Mouse (Mus musculus) central nervous system, embryonic 18 days (tissue): ENCODE results near the gene Atf4. TPM values are rescaled to one million over a fixed set of nuclear protein-coding genes. Genes with fewer than 3 reads are reported as not detected.

ENCODE experiments used
- polyA plus RNA-seq: library from polyadenylated mRNA; depleted of rRNA; stranded (reverse); fragments of >200 nt; gene quantifications from 2 replicates; pipeline ENCODE4 v1.2.3, GENCODE M21; 2012; rRNA removed

Atf4 gene
- polyA plus RNA-seq: 247 and 262 TPM in 2 replicates

DNA sequence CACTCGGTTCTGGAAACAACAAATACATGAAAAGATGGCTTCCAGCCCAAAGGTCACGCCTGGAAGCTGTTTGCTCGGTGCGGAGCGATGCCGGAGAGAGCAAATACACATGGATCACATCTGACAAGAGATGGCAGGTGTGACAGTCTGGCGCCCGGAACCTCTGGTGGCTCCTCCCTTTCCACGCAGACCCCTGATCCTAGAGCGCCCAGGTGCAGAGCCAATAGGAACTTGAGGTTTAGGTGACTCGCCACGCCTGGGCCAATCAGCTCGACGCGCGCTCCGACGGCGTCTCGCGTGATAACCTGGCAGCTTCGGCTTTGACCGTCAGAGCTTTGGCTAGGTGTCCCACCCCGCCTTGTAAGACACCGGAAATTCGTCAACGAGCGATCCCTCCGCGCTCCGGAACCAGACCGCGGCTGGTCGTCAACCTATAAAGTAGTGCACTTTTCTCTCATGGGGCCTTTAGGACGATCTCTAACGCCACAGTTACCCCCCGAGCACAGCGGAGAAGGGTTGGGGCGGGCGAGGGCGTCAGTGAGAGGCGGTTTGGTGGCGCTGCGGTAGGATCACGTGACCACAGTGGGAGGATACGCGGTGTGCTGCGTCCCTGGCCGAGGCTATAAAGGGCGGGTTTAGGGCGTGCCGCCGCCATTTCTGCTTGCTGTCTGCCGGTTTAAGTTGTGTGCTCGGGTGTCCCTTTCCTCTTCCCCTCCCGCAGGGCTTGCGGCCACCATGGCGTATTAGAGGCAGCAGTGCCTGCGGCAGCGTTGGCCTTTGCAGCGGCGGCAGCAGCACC is at the start of gene Atf4:
Atf4 (plus strand) TSS at position 338 of the 799 bp plus-strand sequence.

DNA sequence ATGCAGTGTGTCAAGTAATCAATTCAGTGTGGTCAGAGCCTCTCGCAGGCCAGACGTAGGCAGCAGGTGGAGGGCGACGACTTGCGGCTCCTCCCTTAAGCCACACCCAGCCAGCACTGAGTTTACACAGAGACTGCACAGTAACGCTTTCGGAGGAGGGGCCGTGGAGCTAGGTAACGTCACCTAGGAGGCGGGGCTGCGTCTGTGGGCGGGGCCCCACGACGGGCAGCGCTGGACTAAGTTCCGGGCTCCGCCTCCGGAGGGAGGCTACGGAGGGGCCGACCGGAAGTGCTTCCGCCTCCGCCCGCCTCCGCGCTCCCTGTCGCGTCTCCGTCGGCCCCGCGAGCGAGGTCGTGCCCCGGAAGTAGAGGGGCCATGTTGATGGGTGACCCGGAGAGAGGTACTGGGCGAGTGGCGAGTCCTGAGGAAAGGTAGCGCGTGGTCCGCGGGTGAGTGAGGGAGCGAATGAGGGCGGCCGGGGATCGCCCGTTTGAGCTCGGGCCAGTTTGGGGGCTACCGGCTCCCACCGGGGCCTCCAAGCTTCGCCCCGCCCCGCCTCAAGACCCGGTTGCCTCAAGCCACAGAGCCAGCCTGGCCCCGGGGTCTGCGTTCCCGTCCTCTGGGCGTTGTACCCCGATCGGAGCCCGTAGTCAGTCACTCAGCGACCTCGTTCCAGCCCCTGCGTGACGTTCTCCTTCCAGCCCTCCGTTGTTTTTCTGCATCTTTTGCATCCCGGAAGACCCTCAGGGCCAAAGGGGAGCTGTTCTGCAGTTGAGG is 21.1 kb upstream of the Atf4 start, which contains the start of gene Mief1:
Mief1 (plus strand) TSS at position 286 of the 777 bp plus-strand sequence.

DNA sequence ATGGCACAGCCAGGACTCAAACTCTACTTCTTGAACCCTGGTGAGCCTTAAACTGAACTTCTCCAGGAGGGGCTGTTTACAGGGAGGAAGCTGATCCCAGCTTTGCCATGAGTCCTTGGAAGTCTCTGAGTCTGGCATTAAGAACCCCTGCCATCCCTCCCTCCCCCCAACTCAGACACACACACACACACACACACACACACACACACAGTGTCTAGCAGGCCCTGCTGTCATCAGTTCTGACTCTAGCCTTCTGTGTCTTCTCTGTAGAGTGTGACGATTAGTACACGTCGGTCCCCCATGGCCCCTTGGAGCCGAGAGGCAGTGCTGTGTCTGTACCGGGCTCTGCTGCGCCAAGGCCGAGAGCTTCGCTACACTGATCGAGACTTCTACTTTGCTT is 19.4 kb upstream of the Atf4 start, which contains the start of gene AC140267.1:
AC140267.1 (plus strand) TSS at position 301 of the 400 bp plus-strand sequence.

DNA sequence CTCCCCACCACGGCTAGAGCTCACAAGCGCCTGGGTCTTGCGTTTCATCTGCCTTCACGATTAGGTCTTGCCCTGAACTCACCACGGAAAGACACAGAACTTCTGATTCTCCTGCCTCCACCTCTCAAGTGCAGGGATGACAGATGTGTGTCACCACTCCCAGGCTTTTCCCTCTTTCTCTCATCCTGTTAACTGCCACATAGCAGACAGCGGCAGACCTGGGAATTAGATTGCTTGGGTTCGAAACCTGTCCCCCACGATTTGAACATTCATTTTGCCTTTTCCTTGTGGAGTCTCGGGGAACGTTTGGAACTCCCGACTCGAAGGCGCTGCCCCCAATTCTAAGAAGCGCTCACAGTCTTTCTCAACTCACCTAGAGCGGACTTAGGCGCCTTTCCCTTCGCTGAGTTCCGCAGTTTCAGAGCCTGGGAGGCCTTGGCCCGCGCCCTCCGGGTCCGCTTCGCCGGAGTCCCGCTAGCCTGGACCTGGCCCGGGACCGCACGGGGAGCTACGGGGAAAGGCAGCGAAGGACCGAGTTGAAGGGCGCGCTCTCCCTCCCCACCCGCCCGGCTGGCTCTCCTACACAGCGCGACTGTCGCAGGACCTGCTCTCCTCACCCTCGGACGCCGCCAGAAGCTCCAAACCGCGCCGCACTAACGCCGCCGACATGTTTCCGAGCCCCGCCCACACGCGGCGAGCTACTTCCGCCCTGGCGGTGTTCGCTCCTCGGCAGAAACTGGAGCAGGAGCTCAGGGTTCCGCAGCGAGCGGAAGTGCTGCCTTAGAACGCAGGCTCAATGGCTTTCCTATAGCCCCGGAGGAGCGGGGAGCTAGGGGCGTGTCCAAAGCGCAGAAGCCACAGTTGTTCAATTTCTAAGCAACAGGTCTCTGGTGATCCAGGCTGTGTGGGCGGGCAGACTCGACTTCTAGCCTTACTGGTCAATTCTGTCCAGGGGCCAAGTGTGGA is 8.9 kb downstream of the Atf4 start, which contains the start of gene Rps19bp1:
Rps19bp1 (minus strand) TSS at position 706 of the 966 bp plus-strand sequence.

DNA sequence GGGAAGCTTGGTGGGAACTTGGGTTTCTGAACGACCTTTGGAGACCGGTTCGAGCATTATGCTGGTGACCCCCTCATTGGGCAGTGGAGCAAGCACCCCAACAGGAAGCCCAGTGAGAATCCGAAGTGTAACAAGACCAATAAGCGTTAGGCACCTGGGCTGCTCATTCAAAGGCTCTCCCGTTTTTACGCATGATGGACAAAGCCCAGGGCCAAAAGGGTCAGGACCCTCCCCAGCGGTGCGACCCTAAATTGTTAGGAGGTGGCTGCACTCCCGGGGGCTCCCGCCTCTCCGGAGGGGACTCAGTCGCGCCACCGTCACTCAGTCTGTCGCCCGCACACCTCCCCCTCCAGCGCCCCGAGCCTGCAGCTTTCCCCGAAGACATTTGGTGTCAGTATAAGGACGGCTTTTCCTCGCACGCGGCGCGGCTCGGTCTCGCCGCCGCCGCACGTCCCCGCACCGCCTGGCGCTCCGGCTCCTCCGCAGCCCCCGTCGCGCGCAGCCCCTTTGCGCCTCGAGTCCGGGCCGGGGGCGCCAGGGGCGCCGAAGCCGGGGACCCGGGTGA is 31.9 kb downstream of the Atf4 start, which contains the start of gene Cacna1i:
Cacna1i (plus strand) TSS at position 388 of the 565 bp plus-strand sequence.

Other genes starting within 250 kb of the Atf4 start
- gene Pdgfb, start 240.2 kb upstream of the Atf4 start, polyA plus RNA-seq: 15.5 and 16.1 TPM in 2 replicates
- gene Syngr1, start 163.8 kb upstream of the Atf4 start, polyA plus RNA-seq: 105 TPM in 2 replicates
- gene Rpl3, start 163.3 kb upstream of the Atf4 start, polyA plus RNA-seq: 1,019 and 1,030 TPM in 2 replicates
- gene Tab1, start 122.1 kb upstream of the Atf4 start, polyA plus RNA-seq: 38.0 and 41.0 TPM in 2 replicates
- 58.1 and 59.4 TPM in 2 replicates for gene Mgat3, start 81.5 kb upstream of the Atf4 start, polyA plus RNA-seq
- 12.3 and 13.4 TPM in 2 replicates for gene Mief1, start 21.2 kb upstream of the Atf4 start, polyA plus RNA-seq
- not detected in 2 replicates for gene AC140267.1, start 19.3 kb upstream of the Atf4 start, polyA plus RNA-seq
- gene Rps19bp1, start 9.1 kb downstream of the Atf4 start, polyA plus RNA-seq: 64.5 and 65.5 TPM in 2 replicates
- gene Cacna1i, start 32.1 kb downstream of the Atf4 start, polyA plus RNA-seq: 6.5 and 8.1 TPM in 2 replicates